Mouse (Mus musculus): ENCODE data around the gene Capn9. TPM values are rescaled to one million over a fixed set of nuclear protein-coding genes. Genes with fewer than 3 reads are reported as not detected.

Capn9 gene
- polyA plus RNA-seq, 1 experiment = 0.34 TPM

- DNase-seq (ENCODE audit: low read depth) = no peak
Measured at GRCm38 (mm10) chr8:124641599-124641998, 65.7 kb downstream of the Capn9 start.

GRCm38 (mm10) chr8:124643540-124644339, 67.8 kb downstream of the Capn9 start:
- DNase-seq (ENCODE audit: low read depth) = no peak

GRCm38 (mm10) chr8:124648311-124648710, 72.4 kb downstream of the Capn9 start:
- no peak for DNase-seq (ENCODE audit: low read depth)

- DNase-seq (ENCODE audit: low read depth) = no peak
Measured at GRCm38 (mm10) chr8:124651776-124652175, 75.9 kb downstream of the Capn9 start.

GRCm38 (mm10) chr8:124652546-124652945, 76.6 kb downstream of the Capn9 start:
- DNase-seq (ENCODE audit: low read depth) = no peak

GRCm38 (mm10) chr8:124653568-124654475, 77.9 kb downstream of the Capn9 start:
- no peak for DNase-seq (ENCODE audit: low read depth)

GRCm38 (mm10) chr8:124657961-124658360, 82.0 kb downstream of the Capn9 start:
- no peak for DNase-seq (ENCODE audit: low read depth)

GRCm38 (mm10) chr8:124658415-124658814, 82.5 kb downstream of the Capn9 start:
- no peak for DNase-seq (ENCODE audit: low read depth)

- DNase-seq (ENCODE audit: low read depth) = no peak
Measured at GRCm38 (mm10) chr8:124661781-124662180, 85.9 kb downstream of the Capn9 start.

- no peak for DNase-seq (ENCODE audit: low read depth)
Measured at GRCm38 (mm10) chr8:124662446-124663111, 86.7 kb downstream of the Capn9 start.

GRCm38 (mm10) chr8:124663112-124663873, 87.4 kb downstream of the Capn9 start, which contains the start of gene 2310022B05Rik:
2310022B05Rik (minus strand) TSS chr8:124663369.
- no peak for DNase-seq (ENCODE audit: low read depth)

GRCm38 (mm10) chr8:124663874-124664230, 87.9 kb downstream of the Capn9 start:
- DNase-seq (ENCODE audit: low read depth) = no peak

- DNase-seq (ENCODE audit: low read depth) = no peak
Measured at GRCm38 (mm10) chr8:124664414-124664813, 88.5 kb downstream of the Capn9 start.

Other genes starting within 250 kb of the Capn9 start
- 0.88 and 1.3 TPM in 2 replicates for gene Pgbd5, start 136.5 kb upstream of the Capn9 start, polyA plus RNA-seq (2012; rRNA removed)
- gene Cog2, start 55.3 kb upstream of the Capn9 start, polyA plus RNA-seq (2012; rRNA removed) = 24.3 and 27.6 TPM in 2 replicates
- gene Agt, start 6.4 kb upstream of the Capn9 start, polyA plus RNA-seq (2012; rRNA removed) = 180 and 247 TPM in 2 replicates
- 25.8 and 32.1 TPM in 2 replicates for gene 2310022B05Rik, start 87.3 kb downstream of the Capn9 start, polyA plus RNA-seq (2012; rRNA removed)
- 24.7 and 25.1 TPM in 2 replicates for gene Ttc13, start 145.9 kb downstream of the Capn9 start, polyA plus RNA-seq (2012; rRNA removed)
- gene Arv1, start 146.0 kb downstream of the Capn9 start, polyA plus RNA-seq (2012; rRNA removed) = 13.3 and 18.3 TPM in 2 replicates
- gene Fam89a, start 175.7 kb downstream of the Capn9 start, polyA plus RNA-seq (2012; rRNA removed) = 5.9 and 7.8 TPM in 2 replicates
- 4.3 and 5.4 TPM in 2 replicates for gene Trim67, start 217.0 kb downstream of the Capn9 start, polyA plus RNA-seq (2012; rRNA removed)